Mouse (Mus musculus) hematopoietic stem cell, adult 5-6 weeks (primary cell): ENCODE measurements around the gene Zbtb11. TPM values are rescaled to one million over a fixed set of nuclear protein-coding genes. Genes with fewer than 3 reads are reported as not detected.
A peak's percentile ranks its signal among the peaks of the same experiment; 100 is the strongest.
"Not testable (repeated sequence)": the region's sequence is repeated elsewhere in the genome, so short reads cannot be mapped to it uniquely, and the experiment has no call there.

Experiments used
- ATAC-seq, 2 experiments: fragments of 125-278 bp in 1 of 2; replicated peaks in 1 of 2; 2 replicates each; pipeline ENCODE4 v1.8.0; 2016 to 2017; ENCODE audit warnings: inconsistent platforms in 2 of 2, mild to moderate bottlenecking in 2 of 2, moderate number of reproducible peaks in 2 of 2, low read depth in 1 of 2, moderate TSS enrichment in 1 of 2; ENCODE audit not compliant: low FRiP score in 2 of 2, poor library complexity in 2 of 2, severe bottlenecking in 2 of 2, insufficient read depth in 1 of 2, low TSS enrichment in 1 of 2
- total RNA-seq: library from RNA; stranded (forward); fragments of 172-1452, 232-1000 nt; gene quantifications from 2 replicates; pipeline ENCODE4 v1.2.3, GENCODE M21; 2017

The Zbtb11 gene
- total RNA-seq, 1 experiment from 2014 or later: 62.2 TPM

GRCm38 (mm10) chr16:56019660-56020059, 46.0 kb downstream of the Zbtb11 start:
- no peak for ATAC-seq

- ATAC-seq: no peak
Observed at GRCm38 (mm10) chr16:56027854-56028629, 54.4 kb downstream of the Zbtb11 start.

- peak; percentile 0 to 28; a peak in 2 of 4 replicates for ATAC-seq
Observed at GRCm38 (mm10) chr16:56028722-56029551, 55.3 kb downstream of the Zbtb11 start.

GRCm38 (mm10) chr16:56029661-56030082, 56.0 kb downstream of the Zbtb11 start, which contains the start of gene Pcnp:
Gene Pcnp (minus strand): TSS chr16:56029739.
- ATAC-seq: peak; percentile 98 to 99

GRCm38 (mm10) chr16:56034566-56034965, 60.9 kb downstream of the Zbtb11 start:
- no peak for ATAC-seq

- ATAC-seq: no peak
Observed at GRCm38 (mm10) chr16:56036501-56036900, 62.8 kb downstream of the Zbtb11 start.

- peak; percentile 93 to 99 for ATAC-seq
Observed at GRCm38 (mm10) chr16:56037138-56038010, 63.7 kb downstream of the Zbtb11 start, which contains the start of gene Trmt10c. Gene Trmt10c (minus strand): TSS chr16:56037819.

- ATAC-seq: no peak
Observed at GRCm38 (mm10) chr16:56038090-56038489, 64.4 kb downstream of the Zbtb11 start.

- ATAC-seq: not testable (repeated sequence)
Observed at GRCm38 (mm10) chr16:56048038-56048437, 74.4 kb downstream of the Zbtb11 start, which contains the start of gene Senp7. Gene Senp7 (plus strand): TSS chr16:56048338.

GRCm38 (mm10) chr16:56055911-56056310, 82.2 kb downstream of the Zbtb11 start:
- no peak for ATAC-seq

GRCm38 (mm10) chr16:56056944-56057590, 83.4 kb downstream of the Zbtb11 start:
- ATAC-seq: no peak

GRCm38 (mm10) chr16:56058151-56058550, 84.5 kb downstream of the Zbtb11 start:
- no peak for ATAC-seq

Other genes with a start within 250 kb of the Zbtb11 start
- gene Nfkbiz, start 135.0 kb upstream of the Zbtb11 start, total RNA-seq: 84.1 and 85.5 TPM in 2 replicates
- 12.3 and 19.0 TPM in 2 replicates for gene Nxpe3, start 78.6 kb upstream of the Zbtb11 start, total RNA-seq
- gene Cep97, start 39.0 kb upstream of the Zbtb11 start, total RNA-seq: 35.1 and 37.8 TPM in 2 replicates
- gene Rpl24, start 7.6 kb upstream of the Zbtb11 start, total RNA-seq: 1,524 and 1,673 TPM in 2 replicates
- gene Pcnp, start 55.9 kb downstream of the Zbtb11 start, total RNA-seq: 120 and 153 TPM in 2 replicates
- gene Trmt10c, start 63.9 kb downstream of the Zbtb11 start, total RNA-seq: 49.7 and 56.0 TPM in 2 replicates
- gene Senp7, start 74.5 kb downstream of the Zbtb11 start, total RNA-seq: 36.4 and 41.5 TPM in 2 replicates
- gene Impg2, start 230.4 kb downstream of the Zbtb11 start, total RNA-seq: 0.13 and 0.45 TPM in 2 replicates